Mouse (Mus musculus): ENCODE results near the gene Acss3.

DNA sequence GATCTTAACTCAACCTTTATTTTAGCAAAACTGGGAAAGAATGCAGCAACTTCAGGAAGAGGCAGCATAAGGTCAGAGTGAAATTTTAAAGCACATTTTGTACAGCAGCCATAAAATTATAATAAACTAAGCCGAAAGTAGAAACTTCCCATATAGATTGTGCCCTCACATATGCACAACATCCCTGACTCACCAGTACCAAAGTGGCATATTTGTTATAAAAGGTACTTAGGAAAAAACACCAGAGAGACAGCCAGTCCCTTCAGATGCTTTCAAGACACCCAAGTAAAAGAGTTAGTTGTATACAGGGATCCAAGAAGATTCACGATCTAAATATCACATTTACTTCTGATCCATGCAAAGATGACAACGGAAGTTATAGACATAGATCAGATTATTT, 184.6 kb downstream of the Acss3 start:
- TF ChIP-seq MYOD1 (IDR thresholded peaks at IDR 0.05; ENCODE audit: control insufficient read depth in 1 of 3, insufficient read length in 2 of 3, low read depth in 2 of 3) (no peak), USF1 (IDR thresholded peaks at IDR 0.05; ENCODE audit: low read depth) (no peak), MAX (IDR thresholded peaks at IDR 0.05; ENCODE audit: low read depth) (no peak), E2F4 (IDR thresholded peaks at IDR 0.05; ENCODE audit: insufficient read depth) (no peak), MYOG (IDR thresholded peaks at IDR 0.05; ENCODE audit: control insufficient read depth in 1 of 3, insufficient read depth in 1 of 3, insufficient read length in 2 of 3, low read depth in 2 of 3) (no peak), POLR2A (IDR thresholded peaks at IDR 0.05; ENCODE audit: insufficient read length, low read depth) (no peak)

All from myocyte (in vitro differentiated cells).